Mouse (Mus musculus) heart, adult 2 months (tissue): Measurements from ENCODE around the gene Nwd1. TPM values are rescaled to one million over a fixed set of nuclear protein-coding genes. Genes with fewer than 3 reads are reported as not detected.
"Not testable (repeated sequence)": the region's sequence is repeated elsewhere in the genome, so short reads cannot be mapped to it uniquely, and the experiment has no call there.

Experiments
- DNase-seq, 2 experiments: peaks; one replicate each; pipeline ENCODE4 v3.0.0; 2021
- H3K27ac ChIP-seq: fragments of 200-600 bp; 2 replicates; pipeline ENCODE4 v1.8.1; 2022
- H3K27me3 ChIP-seq: fragments of 200-500 bp; 2 replicates; pipeline ENCODE4 v1.6.1; 2012; ENCODE audit warnings: mild to moderate bottlenecking, low read length, inconsistent platforms, mixed read lengths; ENCODE audit not compliant: control insufficient read depth, insufficient read depth
- H3K36me3 ChIP-seq: fragments of 200-500 bp; 2 replicates; pipeline ENCODE4 v1.6.1; 2012; ENCODE audit warnings: low read length, inconsistent platforms; ENCODE audit not compliant: control insufficient read depth, insufficient read depth
- H3K4me1 ChIP-seq: fragments of 200-500 bp; 2 replicates; pipeline ENCODE4 v1.6.1; 2011; ENCODE audit warnings: low read length; ENCODE audit not compliant: control insufficient read depth, insufficient read depth
- H3K4me3 ChIP-seq: fragments of 200-600 bp; 2 replicates; pipeline ENCODE4 v1.8.1; 2022
- H3K79me2 ChIP-seq: fragments of 200-500 bp; replicated peaks from 2 replicates; pipeline ENCODE4 v1.6.1; 2012; ENCODE audit warnings: mild to moderate bottlenecking, inconsistent platforms, low read length, moderate library complexity, mixed read lengths; ENCODE audit not compliant: control insufficient read depth, insufficient read depth
- H3K9ac ChIP-seq: fragments of 200-500 bp; 2 replicates; pipeline ENCODE4 v1.6.1; 2012; ENCODE audit warnings: low read depth, mild to moderate bottlenecking, control low read depth, inconsistent platforms, low read length, mixed read lengths
- CTCF ChIP-seq: fragments of 200-600 bp; IDR thresholded peaks from 2 replicates; pipeline ENCODE4 v1.8.1; 2022; ENCODE audit warnings: antibody characterized with exemption, mild to moderate bottlenecking, moderate library complexity
- EP300 ChIP-seq: fragments of 200-500 bp; IDR thresholded peaks from 2 replicates; pipeline ENCODE4 v1.6.1; 2011; ENCODE audit warnings: low read depth, low read length, control low read depth; ENCODE audit not compliant: insufficient read depth
- POLR2A ChIP-seq: fragments of 200-500 bp; IDR thresholded peaks from 2 replicates; pipeline ENCODE4 v1.6.1; 2011; ENCODE audit warnings: mild to moderate bottlenecking, low read depth, low read length, control low read depth; ENCODE audit not compliant: insufficient read depth
- WGBS: fragments of 180-500 bp; shearing (Covaris S2); methylation state at CpG from one replicate; pipeline ENCODE4 v1.1.7; 2018; 5-methylcytosine and 5-hydroxymethylcytosine counted together
- intact Hi-C: fragments of 180-260 bp; cut with DNase I; formaldehyde crosslinking; loops from one replicate; pipeline ENCODE4 v1.15.1; 2025
- polyA plus RNA-seq: library from polyadenylated mRNA; depleted of rRNA; stranded (reverse); fragments of >200 nt; gene quantifications from 2 replicates; pipeline ENCODE4 v1.2.3, GENCODE M21; 2012
- total RNA-seq, 2 experiments: library from RNA; stranded (reverse); gene quantifications; 2 replicates each; pipeline ENCODE4 v1.2.3; 2021

Gene Nwd1
- total and polyA plus RNA-seq, 3 experiments: 0.25 to 0.29 (median 0.27) TPM

DNA sequence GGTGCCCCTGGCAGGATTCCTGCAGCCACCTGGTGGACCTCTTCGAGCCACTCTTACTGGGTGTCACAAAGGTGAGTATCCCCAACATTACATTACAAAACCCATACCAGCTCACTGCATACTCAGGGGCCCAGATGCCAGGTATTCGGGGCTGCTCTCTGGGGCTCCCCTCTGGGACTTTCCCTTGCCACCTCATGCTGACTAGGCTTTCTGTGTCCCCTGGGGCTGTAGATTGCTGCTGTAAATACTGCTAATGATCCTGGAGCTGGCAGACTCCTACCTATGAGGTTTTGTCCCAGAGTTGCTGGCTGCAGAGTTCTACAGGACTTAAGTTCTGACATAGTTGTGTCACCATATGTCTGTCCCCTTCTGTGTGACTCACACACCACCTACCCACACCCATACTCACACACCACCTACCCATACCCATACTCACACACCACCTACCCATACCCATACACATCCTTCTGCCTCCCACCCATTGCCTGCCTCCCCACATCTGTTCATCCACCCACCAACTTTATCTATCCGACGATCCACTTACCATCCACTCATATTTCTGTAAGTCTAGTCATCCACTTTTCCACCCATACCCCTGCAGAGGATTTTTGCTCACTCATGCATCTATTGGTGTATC, 35.7 kb downstream of the Nwd1 start:
- Histone ChIP-seq H3K36me3 (no peaks in the 10 kb centered on the region), H3K4me1 (no peaks in the 10 kb centered on the region), H3K27ac (no peak overlapping the region), H3K79me2 (no peaks in the 10 kb centered on the region), H3K27me3 (no peaks in the 10 kb centered on the region), H3K4me3 (no peak overlapping the region), H3K9ac (no peak overlapping the region)
- WGBS: 89% methylated on average over 4 of the region's 4 CpGs
- intact Hi-C loops: loop anchor here (5.0 kb wide), 2 partner anchors 65 to 125 kb away; no protein-coding TSS in a partner anchor
- TF ChIP-seq EP300 (no peak), CTCF (no peak), POLR2A (no peak)
- no peak for DNase-seq

DNA sequence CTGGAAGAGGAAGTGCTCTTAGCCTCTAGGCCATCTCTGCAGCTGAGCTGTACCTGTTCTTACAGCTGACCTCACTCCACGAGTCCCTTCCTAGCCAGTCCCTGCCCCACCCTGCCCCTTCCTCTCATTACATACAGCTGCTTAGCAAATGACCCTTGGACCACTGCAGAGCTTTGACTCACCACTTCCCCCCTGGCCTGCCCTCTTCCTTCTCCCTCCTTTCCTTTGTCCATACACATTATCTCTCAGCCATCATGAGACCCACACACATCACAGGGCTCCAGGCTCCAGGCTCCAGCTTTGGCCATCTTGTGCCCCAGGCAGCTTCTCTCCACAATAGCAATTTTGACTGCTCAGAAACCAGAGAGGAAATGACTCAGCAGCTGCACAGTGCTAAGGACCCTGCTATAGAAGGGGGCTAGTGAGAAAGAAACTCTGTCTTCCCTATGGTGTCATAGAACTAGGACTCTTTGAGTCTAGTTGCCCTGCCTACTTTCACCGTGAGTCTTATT, 36.6 kb downstream of the Nwd1 start:
- Histone ChIP-seq H3K27ac (no peak overlapping the region), H3K4me3 (no peak overlapping the region), H3K27me3 (no peaks in the 10 kb centered on the region), H3K36me3 (no peaks in the 10 kb centered on the region), H3K9ac (no peak overlapping the region), H3K4me1 (no peaks in the 10 kb centered on the region), H3K79me2 (no peaks in the 10 kb centered on the region)
- WGBS: 45% methylated on average over 2 of the region's 2 CpGs
- intact Hi-C loops: loop anchor here (5.0 kb wide), 2 partner anchors 64 to 124 kb away; no protein-coding TSS in a partner anchor
- no peak for DNase-seq
- no peak for TF ChIP-seq EP300

DNA sequence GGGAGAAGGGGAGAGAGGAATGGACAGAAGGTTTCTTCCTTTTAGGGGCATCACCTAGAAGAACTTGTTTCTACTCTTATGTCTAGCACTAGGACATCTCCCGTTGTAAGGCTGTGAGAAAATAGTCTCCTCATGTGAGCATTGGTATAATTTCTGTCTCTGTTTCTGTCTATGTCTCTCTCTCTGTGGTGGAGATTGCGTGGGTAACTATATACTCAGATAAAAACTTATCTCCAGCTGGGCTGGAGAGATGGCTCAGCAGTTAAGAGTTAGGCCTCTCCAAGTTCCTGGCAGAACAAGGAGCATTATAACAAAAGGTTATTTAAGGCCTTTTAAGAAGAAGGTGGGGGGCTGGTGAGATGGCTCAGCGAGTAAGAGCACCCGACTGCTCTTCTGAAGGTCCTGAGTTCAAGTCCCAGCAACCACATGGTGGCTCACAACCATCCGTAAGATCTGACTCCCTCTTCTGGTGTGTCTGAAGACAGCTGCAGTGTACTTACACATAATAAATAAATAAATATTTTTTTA, 37.1 kb downstream of the Nwd1 start:
- H3K4me3 ChIP-seq, H3K36me3 ChIP-seq, H3K27ac ChIP-seq, H3K9ac ChIP-seq, H3K4me1 ChIP-seq, H3K79me2 ChIP-seq, H3K27me3 ChIP-seq, DNase-seq: not testable (repeated sequence)
- intact Hi-C loops: loop anchor here (5.0 kb wide), 2 partner anchors 64 to 124 kb away; no protein-coding TSS in a partner anchor
- WGBS: 86% methylated on average over 5 of the region's 5 CpGs

DNA sequence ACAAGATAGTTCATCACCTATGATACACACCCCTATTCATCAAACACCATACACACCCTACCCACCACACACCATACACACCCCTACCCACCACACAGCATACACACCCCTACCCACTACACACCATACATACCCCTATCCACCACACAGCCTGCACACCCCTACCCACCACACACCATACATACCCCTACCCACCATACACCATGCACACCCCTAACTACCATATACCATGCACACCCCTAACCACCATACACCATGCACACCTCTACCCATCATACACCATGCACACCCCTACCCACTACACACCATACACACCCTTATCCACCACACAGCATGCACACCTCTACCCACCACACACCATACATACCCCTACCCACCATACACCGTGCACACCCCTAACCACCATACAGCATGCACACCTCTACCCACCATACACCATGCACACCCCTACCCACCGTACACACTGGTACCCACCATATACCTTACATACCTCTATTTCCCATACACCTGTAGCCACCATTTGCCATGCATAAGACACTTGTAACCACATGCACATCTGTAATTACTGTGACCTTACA, 51.9 kb downstream of the Nwd1 start:
- H3K4me1 ChIP-seq: no peaks in the 10 kb centered on the region
- 93% methylated on average over 2 of the region's 2 CpGs for WGBS
- no peak overlapping the region for H3K4me3 ChIP-seq
- intact Hi-C loops: no loop called here
- H3K27ac ChIP-seq: no peak overlapping the region
- H3K27me3 ChIP-seq: no peaks in the 10 kb centered on the region
- H3K79me2 ChIP-seq: no peaks in the 10 kb centered on the region
- DNase-seq: no peak
- H3K9ac ChIP-seq: no peak overlapping the region
- no peak for TF ChIP-seq CTCF
- TF ChIP-seq EP300: no peak
- no peak for TF ChIP-seq POLR2A
- H3K36me3 ChIP-seq: no peaks in the 10 kb centered on the region

GRCm38 (mm10) chr8:72712569-72712968, 66.1 kb downstream of the Nwd1 start:
- H3K9ac ChIP-seq: no peak overlapping the region
- no peak for TF ChIP-seq CTCF
- TF ChIP-seq POLR2A: no peak
- TF ChIP-seq EP300: no peak
- DNase-seq: no peak
- H3K4me1 ChIP-seq: no peaks in the 10 kb centered on the region
- no peak overlapping the region for H3K27ac ChIP-seq
- no peak overlapping the region for H3K4me3 ChIP-seq
- no peaks in the 10 kb centered on the region for H3K36me3 ChIP-seq
- no peaks in the 10 kb centered on the region for H3K27me3 ChIP-seq
- 50% methylated on average over 6 of the region's 6 CpGs for WGBS
- H3K79me2 ChIP-seq: no peaks in the 10 kb centered on the region
- intact Hi-C loops: no loop called here

DNA sequence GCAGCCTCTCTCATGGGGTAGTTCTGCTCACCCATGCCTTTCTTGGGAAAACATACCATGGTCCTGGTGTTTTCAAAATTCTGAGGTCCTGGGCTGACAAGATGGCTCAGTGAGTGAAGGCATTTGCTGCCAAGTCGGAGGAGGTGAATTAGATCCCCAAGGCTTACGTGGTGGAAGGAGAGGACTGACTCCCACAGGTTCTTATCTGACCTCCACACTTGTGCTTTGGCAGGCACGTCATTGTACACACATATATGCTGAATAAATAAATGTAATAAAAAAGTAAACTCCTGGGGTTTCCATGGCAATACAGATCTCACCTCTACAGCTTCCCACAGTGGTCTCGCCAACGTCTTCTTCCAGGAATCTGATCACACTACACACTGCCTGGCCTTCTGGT, 70.1 kb downstream of the Nwd1 start:
- no peaks in the 10 kb centered on the region for H3K36me3 ChIP-seq
- DNase-seq: no peak
- no peak overlapping the region for H3K27ac ChIP-seq
- no peaks in the 10 kb centered on the region for H3K27me3 ChIP-seq
- WGBS: 56% methylated on average over 5 of the region's 5 CpGs
- no peak overlapping the region for H3K9ac ChIP-seq
- TF ChIP-seq CTCF (no peak), POLR2A (no peak), EP300 (no peak)
- H3K4me1 ChIP-seq: no peaks in the 10 kb centered on the region
- no peak overlapping the region for H3K4me3 ChIP-seq
- no peaks in the 10 kb centered on the region for H3K79me2 ChIP-seq
- intact Hi-C loops: no loop called here
